Mouse (Mus musculus) midbrain, embryonic 16.5 days (tissue): ENCODE measurements at regions not wholly inside any gene's neighbourhood (a gene's known extent, or its start where the extent isn't known, plus 50 kb on each side); places are given as distances from the start of the nearest gene placed in this dataset.

Experiments used
- ATAC-seq: fragments of 200-750 bp; cut with Nextera tagmentation; 2 replicates; pipeline ENCODE4 v1.8.0; 2017; ENCODE audit warnings: moderate TSS enrichment
- H3K27ac ChIP-seq: fragments of 300-500 bp; sonication (generic); 2 replicates; pipeline ENCODE4 v1.5.1; 2014; ENCODE audit warnings: mild to moderate bottlenecking, low read length, mixed read lengths
- H3K27me3 ChIP-seq: fragments of 300-500 bp; sonication (generic); 2 replicates; pipeline ENCODE4 v1.6.1; 2014; ENCODE audit warnings: low read depth, low read length, mixed read lengths; ENCODE audit not compliant: control insufficient read depth, insufficient read depth
- H3K36me3 ChIP-seq: fragments of 300-500 bp; sonication (generic); 2 replicates; pipeline ENCODE4 v1.6.1; 2014; ENCODE audit warnings: mild to moderate bottlenecking, low read length, moderate library complexity, mixed read lengths; ENCODE audit not compliant: control insufficient read depth, insufficient read depth
- H3K4me1 ChIP-seq: fragments of 300-500 bp; sonication (generic); 2 replicates; pipeline ENCODE4 v1.6.1; 2014; ENCODE audit warnings: mild to moderate bottlenecking, low read length, mixed read lengths; ENCODE audit not compliant: control insufficient read depth, insufficient read depth
- H3K4me2 ChIP-seq: fragments of 300-500 bp; sonication (generic); 2 replicates; pipeline ENCODE4 v1.6.1; 2014; ENCODE audit warnings: mild to moderate bottlenecking, low read length, mixed read lengths
- H3K4me3 ChIP-seq: fragments of 300-500 bp; sonication (generic); 2 replicates; pipeline ENCODE4 v1.5.1; 2014; ENCODE audit warnings: low read depth, mild to moderate bottlenecking, low read length, moderate library complexity, mixed read lengths
- H3K9ac ChIP-seq: fragments of 300-500 bp; sonication (generic); 2 replicates; pipeline ENCODE4 v1.6.1; 2014; ENCODE audit warnings: low read depth, low read length, mixed read lengths
- H3K9me3 ChIP-seq: fragments of 300-500 bp; sonication (generic); replicated peaks from 2 replicates; pipeline ENCODE4 v1.6.1; 2014; ENCODE audit warnings: mild to moderate bottlenecking, low read length, mixed read lengths; ENCODE audit not compliant: control insufficient read depth, poor library complexity, severe bottlenecking
- WGBS: fragments of 180-500 bp; shearing (Covaris S2); extraction: QIAGEN DNeasy Blood & Tissue Kit; methylation state at CpG from one replicate; pipeline ENCODE4 v1.1.7; 2014; 5-methylcytosine and 5-hydroxymethylcytosine counted together

GRCm38 (mm10) chr6:65224723-65225122, 80.0 kb upstream of the Hpgds start:
- Histone ChIP-seq H3K4me1 (no peaks in the 10 kb centered on the region), H3K9me3 (no peaks in the 10 kb centered on the region), H3K27ac (no peak overlapping the region), H3K27me3 (no peaks in the 10 kb centered on the region), H3K4me2 (no peak overlapping the region), H3K9ac (no peak overlapping the region), H3K4me3 (no peak overlapping the region), H3K36me3 (no peaks in the 10 kb centered on the region)
- 78% methylated on average over 4 of the region's 4 CpGs for WGBS
- ATAC-seq, result no peak

- Histone ChIP-seq H3K27me3 (no peaks in the 10 kb centered on the region), H3K4me2 (no peak overlapping the region), H3K9ac (no peak overlapping the region), H3K27ac (no peak overlapping the region), H3K36me3 (no peaks in the 10 kb centered on the region), H3K4me3 (no peak overlapping the region), H3K9me3 (no peaks in the 10 kb centered on the region), H3K4me1 (no peaks in the 10 kb centered on the region)
- no peak for ATAC-seq
- WGBS, result 66% methylated on average over 1 of the region's 1 CpGs
These were observed 117.9 kb upstream of the Hpgds start for GRCm38 (mm10) chr6:65262572-65262971.

- no peak overlapping the region for H3K27ac ChIP-seq
- 73% methylated on average over 1 of the region's 1 CpGs for WGBS
These were observed 110.2 kb upstream of the C130060K24Rik start for GRCm38 (mm10) chr6:65270723-65271122.

GRCm38 (mm10) chr6:65310176-65310575, 70.7 kb upstream of the C130060K24Rik start:
- 19% methylated on average over 1 of the region's 1 CpGs for WGBS
- Histone ChIP-seq H3K4me1 (peaks cover 3% of the 10 kb centered on the region), H3K36me3 (no peaks in the 10 kb centered on the region), H3K9ac (no peak overlapping the region), H3K4me2 (no peak overlapping the region), H3K9me3 (peaks cover 4% of the 10 kb centered on the region), H3K4me3 (no peak overlapping the region), H3K27me3 (no peaks in the 10 kb centered on the region), H3K27ac (no peak overlapping the region)
- no peak for ATAC-seq

More at GRCm38 (mm10) chr6:65270723-65271122, 110.2 kb upstream of the C130060K24Rik start:
- Histone ChIP-seq H3K27me3 (no peaks in the 10 kb centered on the region), H3K4me1 (no peaks in the 10 kb centered on the region), H3K9ac (no peak overlapping the region), H3K9me3 (no peaks in the 10 kb centered on the region), H3K4me3 (no peak overlapping the region), H3K4me2 (no peak overlapping the region), H3K36me3 (no peaks in the 10 kb centered on the region)
- ATAC-seq, result no peak

GRCm38 (mm10) chr6:65310840-65311620, 69.9 kb upstream of the C130060K24Rik start:
- Histone ChIP-seq H3K36me3 (no peaks in the 10 kb centered on the region), H3K27ac (peak overlapping the region; percentile 75), H3K9me3 (peaks cover 4% of the 10 kb centered on the region), H3K9ac (peak overlapping the region; percentile 54; the same call in 1 of the 2 replicates), H3K4me3 (no peak overlapping the region), H3K4me2 (peak overlapping the region; percentile 15; the same call in 1 of the 2 replicates), H3K4me1 (peaks cover 3% of the 10 kb centered on the region), H3K27me3 (no peaks in the 10 kb centered on the region)
- 10% methylated on average over 11 of the region's 11 CpGs for WGBS
- ATAC-seq, result peak; percentile 83

GRCm38 (mm10) chr6:65311778-65312177, 69.1 kb upstream of the C130060K24Rik start:
- Histone ChIP-seq H3K36me3 (no peaks in the 10 kb centered on the region), H3K27me3 (no peaks in the 10 kb centered on the region), H3K4me3 (no peak overlapping the region), H3K4me2 (no peak overlapping the region), H3K27ac (no peak overlapping the region), H3K9me3 (peaks cover 4% of the 10 kb centered on the region), H3K9ac (no peak overlapping the region), H3K4me1 (peaks cover 3% of the 10 kb centered on the region)
- no peak for ATAC-seq
